Mouse (Mus musculus) liver, postnatal 0 days (tissue): ENCODE data around the gene Pglyrp1. TPM values are rescaled to one million over a fixed set of nuclear protein-coding genes. Genes with fewer than 3 reads are reported as not detected.

ENCODE experiments used
- ATAC-seq: fragments of 200-750 bp; cut with Nextera tagmentation; 2 replicates; pipeline ENCODE4 v1.8.0; 2017; ENCODE audit warnings: mild to moderate bottlenecking, moderate library complexity
- DNase-seq: peaks from one replicate; pipeline ENCODE4 v3.0.0-alpha.2; 2016
- H3K27ac ChIP-seq: fragments of 300-500 bp; sonication (generic); 2 replicates; pipeline ENCODE4 v1.5.1; 2014; ENCODE audit warnings: antibody characterized with exemption, moderate library complexity, mild to moderate bottlenecking, low read depth
- H3K27me3 ChIP-seq: fragments of 300-500 bp; sonication (generic); 2 replicates; pipeline ENCODE4 v1.6.1; 2014; ENCODE audit warnings: low read length, control low read depth, mixed read lengths; ENCODE audit not compliant: insufficient read depth
- H3K36me3 ChIP-seq: fragments of 300-500 bp; sonication (generic); replicated peaks from 2 replicates; pipeline ENCODE4 v1.6.1; 2014; ENCODE audit warnings: mild to moderate bottlenecking, control low read depth, low read length, moderate library complexity, mixed read lengths; ENCODE audit not compliant: insufficient read depth
- H3K4me1 ChIP-seq: fragments of 300-500 bp; sonication (generic); 2 replicates; pipeline ENCODE4 v1.6.1; 2014; ENCODE audit warnings: antibody characterized with exemption, mild to moderate bottlenecking, control low read depth; ENCODE audit not compliant: insufficient read depth
- H3K4me2 ChIP-seq: fragments of 300-500 bp; sonication (generic); 2 replicates; pipeline ENCODE4 v1.6.1; 2014; ENCODE audit warnings: low read depth, mild to moderate bottlenecking, low read length, moderate library complexity, mixed read lengths
- H3K4me3 ChIP-seq: fragments of 300-500 bp; sonication (generic); 2 replicates; pipeline ENCODE4 v1.5.1; 2014; ENCODE audit warnings: low read depth, low read length
- H3K9ac ChIP-seq: fragments of 300-500 bp; sonication (generic); replicated peaks from 2 replicates; pipeline ENCODE4 v1.6.1; 2014; ENCODE audit warnings: mild to moderate bottlenecking, moderate library complexity
- H3K9me3 ChIP-seq: fragments of 300-500 bp; sonication (generic); 2 replicates; pipeline ENCODE4 v1.6.1; 2016; ENCODE audit warnings: mild to moderate bottlenecking, control low read depth, low read length, mixed read lengths
- CTCF ChIP-seq: sonication (generic); IDR thresholded peaks from 2 replicates; pipeline ENCODE4 v1.5.1; 2016; ENCODE audit warnings: antibody characterized with exemption, low read depth
- EP300 ChIP-seq: IDR thresholded peaks from 2 replicates; pipeline ENCODE4 v1.6.1; 2016; ENCODE audit warnings: antibody characterized with exemption, low read depth, mild to moderate bottlenecking
- WGBS: fragments of 180-500 bp; shearing (Covaris S2); extraction: QIAGEN DNeasy Blood & Tissue Kit; methylation state at CpG from one replicate; pipeline ENCODE4 v1.1.7; 2014; ENCODE audit not compliant: insufficient replicate concordance; 5-methylcytosine and 5-hydroxymethylcytosine counted together
- polyA plus RNA-seq: library from polyadenylated mRNA; unstranded; fragments of >200 nt; fragmentation: Nextera tagmentation; extraction: Ambion mirVana; gene quantifications from 2 replicates; pipeline ENCODE4 v1.2.1, GENCODE M21; 2015

Pglyrp1 gene
- polyA plus RNA-seq, 1 experiment from 2014 or later, result 118 TPM

- no peak for ATAC-seq
- no peaks in the 10 kb centered on the region for H3K9me3 ChIP-seq
- WGBS, result 58% methylated on average over 2 of the region's 3 CpGs
- H3K4me2 ChIP-seq, result no peak overlapping the region
- H3K4me3 ChIP-seq, result no peak overlapping the region
- no peak for DNase-seq
- TF ChIP-seq CTCF (no peak), EP300 (no peak)
- H3K27me3 ChIP-seq, result no peaks in the 10 kb centered on the region
- H3K4me1 ChIP-seq, result peaks cover 7% of the 10 kb centered on the region; the same call in 1 of the 2 replicates
- H3K27ac ChIP-seq, result no peak overlapping the region
- H3K9ac ChIP-seq, result no peak overlapping the region
- H3K36me3 ChIP-seq, result peaks cover 5% of the 10 kb centered on the region; the same call in 1 of the 2 replicates
Observed at GRCm38 (mm10) chr7:18904971-18905370, 33.8 kb downstream of the Pglyrp1 start.

- peak overlapping the region; percentile 80 for H3K4me2 ChIP-seq
- H3K9me3 ChIP-seq, result no peaks in the 10 kb centered on the region
- H3K4me3 ChIP-seq, result peak overlapping the region; percentile 69
- 1% methylated on average over 17 of the region's 17 CpGs for WGBS
- DNase-seq (no peak), ATAC-seq (peak; percentile 24)
- peak overlapping the region; percentile 64 for H3K9ac ChIP-seq
- no peak for TF ChIP-seq CTCF
- TF ChIP-seq EP300, result no peak
- H3K27ac ChIP-seq, result no peak overlapping the region
- peaks cover 3% of the 10 kb centered on the region; the same call in 1 of the 2 replicates for H3K36me3 ChIP-seq
- H3K27me3 ChIP-seq, result no peaks in the 10 kb centered on the region
- H3K4me1 ChIP-seq, result peaks cover 7% of the 10 kb centered on the region; the same call in 1 of the 2 replicates
Observed at GRCm38 (mm10) chr7:18909797-18910196, 38.7 kb downstream of the Pglyrp1 start.

- ATAC-seq, result peak; percentile 100
- peak within 1 kb of the TSS; percentile 80 for H3K4me2 ChIP-seq
- peak within 1 kb of the TSS; percentile 69 for H3K4me3 ChIP-seq
- H3K9me3 ChIP-seq, result no peaks in the 10 kb centered on the region
- H3K36me3 ChIP-seq, result peaks cover 3% of the 10 kb centered on the region; the same call in 1 of the 2 replicates
- H3K27ac ChIP-seq, result no peak within 1 kb of the TSS
- H3K4me1 ChIP-seq, result peaks cover 7% of the 10 kb centered on the region; the same call in 1 of the 2 replicates
- DNase-seq, result peak; percentile 96
- 1% methylated on average over 33 of the region's 33 CpGs for WGBS
- peak; percentile 58; the same call in 1 of the 2 replicates for TF ChIP-seq EP300
- no peak for TF ChIP-seq CTCF
- peak within 1 kb of the TSS; percentile 64 for H3K9ac ChIP-seq
- no peaks in the 10 kb centered on the region for H3K27me3 ChIP-seq
Observed at GRCm38 (mm10) chr7:18910241-18910831, 39.2 kb downstream of the Pglyrp1 start, which contains the start of gene Ccdc61. Gene Ccdc61 (minus strand): TSS chr7:18910415.

GRCm38 (mm10) chr7:18916254-18916653 is 45.1 kb downstream of the Pglyrp1 start:
- H3K4me1 ChIP-seq, result no peaks in the 10 kb centered on the region

GRCm38 (mm10) chr7:18917931-18918330 is 46.8 kb downstream of the Pglyrp1 start:
- WGBS, result 63% methylated on average over 3 of the region's 3 CpGs

More at GRCm38 (mm10) chr7:18916254-18916653, 45.1 kb downstream of the Pglyrp1 start:
- 65% methylated on average over 4 of the region's 4 CpGs for WGBS
- H3K27me3 ChIP-seq, result 0 out of 2 replicates have a peak, but pooled peaks cover 3% of the 10 kb centered on the region
- no peak overlapping the region for H3K4me3 ChIP-seq
- no peaks in the 10 kb centered on the region for H3K36me3 ChIP-seq
- ATAC-seq, result no peak
- H3K9ac ChIP-seq, result no peak overlapping the region
- H3K4me2 ChIP-seq, result no peak overlapping the region
- no peak overlapping the region for H3K27ac ChIP-seq
- TF ChIP-seq CTCF (peak; percentile 11; the same call in 1 of the 2 replicates), EP300 (no peak)
- DNase-seq, result no peak
- no peaks in the 10 kb centered on the region for H3K9me3 ChIP-seq

GRCm38 (mm10) chr7:18921069-18921468 is 49.9 kb downstream of the Pglyrp1 start:
- Histone ChIP-seq H3K27ac (no peak overlapping the region), H3K9me3 (no peaks in the 10 kb centered on the region), H3K4me3 (no peak overlapping the region), H3K4me1 (peaks cover 6% of the 10 kb centered on the region; the same call in 1 of the 2 replicates), H3K9ac (no peak overlapping the region), H3K27me3 (peaks cover 32% of the 10 kb centered on the region), H3K4me2 (no peak overlapping the region), H3K36me3 (no peaks in the 10 kb centered on the region)
- WGBS, result 3% methylated on average over 12 of the region's 12 CpGs
- ATAC-seq (no peak), DNase-seq (no peak)
- TF ChIP-seq CTCF (no peak), EP300 (no peak)

More at GRCm38 (mm10) chr7:18917931-18918330, 46.8 kb downstream of the Pglyrp1 start:
- Histone ChIP-seq H3K4me3 (no peak overlapping the region), H3K27me3 (peaks cover 11% of the 10 kb centered on the region; the same call in 1 of the 2 replicates), H3K4me2 (no peak overlapping the region), H3K4me1 (no peaks in the 10 kb centered on the region), H3K27ac (no peak overlapping the region), H3K36me3 (no peaks in the 10 kb centered on the region), H3K9ac (no peak overlapping the region), H3K9me3 (no peaks in the 10 kb centered on the region)
- TF ChIP-seq CTCF (no peak), EP300 (no peak)
- ATAC-seq (no peak), DNase-seq (no peak)
